Mouse (Mus musculus): ENCODE measurements around the gene Nop58. TPM values are rescaled to one million over a fixed set of nuclear protein-coding genes. Genes with fewer than 3 reads are reported as not detected.
"Not testable (repeated sequence)": the region's sequence is repeated elsewhere in the genome, so short reads cannot be mapped to it uniquely, and the experiment has no call there.

Nop58 gene
- total RNA-seq, 2 experiments from 2014 or later, result 36.6 to 280 TPM

DNA sequence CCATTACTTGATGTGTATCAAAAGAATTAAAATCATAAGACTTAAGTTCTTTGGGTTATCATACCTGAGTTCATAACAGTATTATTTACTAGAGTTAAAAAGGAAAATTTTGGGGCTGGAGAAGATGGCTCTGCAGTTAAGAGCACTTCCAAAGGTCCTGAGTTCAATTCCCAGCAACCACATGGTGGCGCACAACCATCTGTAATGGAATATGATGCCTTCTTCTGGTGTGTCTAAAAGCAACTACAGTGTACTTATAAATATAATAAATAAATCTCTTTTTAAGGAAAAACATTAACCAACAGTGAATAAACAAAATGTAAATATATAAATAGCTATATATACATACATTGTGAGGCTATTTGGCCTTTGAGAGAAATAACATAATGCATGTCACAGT lies 17.0 kb downstream of the Nop58 start:
- ATAC-seq (ENCODE audit: poor library complexity, severe bottlenecking), result no peak

DNA sequence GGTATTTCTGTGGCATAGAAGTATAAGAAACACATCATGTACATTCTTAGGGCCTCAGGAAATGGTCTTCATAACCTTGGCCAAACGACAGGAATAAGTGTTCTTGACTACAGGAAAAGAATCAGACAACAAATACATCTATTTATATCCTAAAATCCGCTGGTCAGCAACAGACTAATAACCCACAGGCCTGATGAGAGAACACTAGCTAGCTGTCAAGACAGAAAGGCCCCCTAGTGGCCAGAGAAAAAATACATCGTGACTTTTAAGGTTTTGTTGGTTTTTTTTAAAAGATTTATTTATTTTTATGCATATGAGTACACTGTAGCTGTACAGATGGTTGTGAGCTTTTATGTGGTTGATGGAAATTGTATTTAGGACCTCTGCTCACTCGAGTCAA lies 35.1 kb downstream of the Nop58 start:
- no peak for ATAC-seq (ENCODE audit: poor library complexity, severe bottlenecking)

DNA sequence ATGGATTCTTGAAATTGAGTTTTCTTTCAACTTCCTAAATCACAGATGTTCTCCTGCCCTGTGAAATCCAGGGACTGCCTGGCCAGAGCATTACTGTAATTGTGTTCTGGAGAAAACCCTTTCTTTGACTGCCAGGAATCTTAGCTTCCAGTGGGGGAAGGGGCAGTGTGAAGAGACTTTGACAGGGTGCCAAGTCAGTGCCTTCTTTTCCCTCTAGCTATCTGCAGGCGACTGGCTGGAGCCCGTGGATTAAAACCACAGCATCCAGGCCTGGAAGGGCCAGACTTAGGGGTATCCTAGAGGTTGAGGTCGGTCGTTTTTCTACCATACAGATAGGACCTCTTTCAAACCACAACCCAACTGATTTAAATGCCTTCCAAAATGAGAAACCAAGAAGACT lies 40.9 kb downstream of the Nop58 start:
- ATAC-seq (ENCODE audit: poor library complexity, severe bottlenecking), result no peak

DNA sequence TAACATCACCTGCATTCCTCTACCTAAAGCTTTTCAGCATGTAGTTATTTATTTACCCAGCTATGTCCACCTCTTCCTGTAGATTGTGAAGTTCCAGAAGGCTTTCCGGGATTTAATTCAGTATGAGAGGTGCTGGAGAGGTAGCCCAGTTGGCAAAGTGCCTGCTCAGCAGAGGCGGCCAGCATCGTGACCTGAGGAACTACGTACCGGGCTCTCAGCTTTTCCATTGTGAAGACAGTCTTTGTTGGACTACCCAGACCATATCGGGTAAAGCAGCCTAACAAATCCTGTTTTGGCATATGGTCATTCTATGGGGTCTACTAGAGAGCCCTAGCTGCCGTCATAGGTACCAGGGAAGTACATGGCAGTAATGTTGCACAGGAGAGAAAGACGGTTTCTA lies 45.3 kb downstream of the Nop58 start:
- no peak for ATAC-seq (ENCODE audit: poor library complexity, severe bottlenecking)

DNA sequence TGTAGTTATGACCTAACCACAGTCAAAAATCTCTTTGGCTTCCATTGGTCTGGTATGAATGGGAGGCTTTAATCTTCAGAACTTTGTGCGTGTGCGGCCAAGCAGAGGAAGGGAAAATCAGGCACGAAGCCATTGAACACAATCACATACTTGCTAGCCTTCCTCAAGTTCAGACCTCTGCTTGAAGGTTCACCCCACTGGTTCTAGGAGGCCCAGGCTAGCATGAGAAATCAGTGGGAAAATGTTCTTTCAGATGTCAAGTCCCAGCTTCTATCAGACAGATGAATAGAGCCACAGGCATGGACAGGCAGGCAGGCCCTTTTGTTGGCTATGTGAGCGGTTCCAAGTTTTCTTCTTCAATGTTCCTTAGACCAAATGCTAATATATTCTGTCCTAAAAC lies 46.0 kb downstream of the Nop58 start:
- no peak for ATAC-seq (ENCODE audit: poor library complexity, severe bottlenecking)

DNA sequence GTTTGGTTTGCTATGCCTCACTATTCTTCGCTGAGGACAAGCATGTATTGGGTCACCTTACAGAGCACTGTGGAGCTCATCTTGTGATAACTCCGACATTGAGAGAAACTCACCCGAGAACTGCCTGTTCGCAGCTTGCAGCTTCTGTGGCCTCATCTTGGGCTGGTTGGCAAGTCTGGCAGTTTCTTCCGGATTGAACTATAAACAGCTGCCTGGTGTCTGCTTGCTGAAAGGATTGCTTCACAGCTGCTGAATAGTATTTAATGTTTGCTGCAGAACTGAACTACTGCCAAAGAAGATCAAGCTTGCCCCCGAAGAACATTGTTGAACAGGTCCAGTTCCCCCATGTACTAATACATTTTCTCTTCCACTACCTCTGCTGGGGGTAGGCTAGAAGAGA lies 49.3 kb downstream of the Nop58 start:
- ATAC-seq (ENCODE audit: poor library complexity, severe bottlenecking), result no peak

DNA sequence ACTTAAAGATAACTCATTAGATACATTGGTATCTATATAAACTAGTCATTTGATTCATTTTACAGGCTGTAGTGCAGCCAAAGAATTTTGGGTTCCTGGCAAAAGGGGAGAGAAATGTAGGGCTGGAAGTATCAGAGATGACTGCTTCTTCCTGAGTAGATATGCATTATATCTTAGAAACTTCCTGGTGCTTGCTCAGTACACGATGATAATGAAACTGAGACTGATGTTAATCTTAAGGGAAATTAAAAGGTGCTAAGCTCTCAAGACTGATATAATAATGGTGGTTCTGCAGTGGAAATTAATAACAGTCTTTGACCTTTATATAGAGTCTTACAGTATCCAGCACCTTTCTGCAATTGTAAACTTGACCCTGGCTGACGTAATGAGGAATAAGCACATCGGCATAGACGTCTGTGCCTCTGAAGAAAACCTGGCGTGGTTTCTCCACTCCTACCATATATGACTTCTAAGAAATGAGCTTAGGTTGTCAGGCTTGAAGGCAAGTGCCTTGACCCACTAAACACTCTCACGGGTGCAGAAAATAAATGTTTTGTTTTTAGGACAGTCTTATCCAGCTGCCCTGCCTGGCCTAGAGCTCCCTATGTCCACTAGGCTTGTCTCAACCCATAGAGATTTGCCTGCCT lies 54.1 kb downstream of the Nop58 start:
- no peak for ATAC-seq (ENCODE audit: poor library complexity, severe bottlenecking)

DNA sequence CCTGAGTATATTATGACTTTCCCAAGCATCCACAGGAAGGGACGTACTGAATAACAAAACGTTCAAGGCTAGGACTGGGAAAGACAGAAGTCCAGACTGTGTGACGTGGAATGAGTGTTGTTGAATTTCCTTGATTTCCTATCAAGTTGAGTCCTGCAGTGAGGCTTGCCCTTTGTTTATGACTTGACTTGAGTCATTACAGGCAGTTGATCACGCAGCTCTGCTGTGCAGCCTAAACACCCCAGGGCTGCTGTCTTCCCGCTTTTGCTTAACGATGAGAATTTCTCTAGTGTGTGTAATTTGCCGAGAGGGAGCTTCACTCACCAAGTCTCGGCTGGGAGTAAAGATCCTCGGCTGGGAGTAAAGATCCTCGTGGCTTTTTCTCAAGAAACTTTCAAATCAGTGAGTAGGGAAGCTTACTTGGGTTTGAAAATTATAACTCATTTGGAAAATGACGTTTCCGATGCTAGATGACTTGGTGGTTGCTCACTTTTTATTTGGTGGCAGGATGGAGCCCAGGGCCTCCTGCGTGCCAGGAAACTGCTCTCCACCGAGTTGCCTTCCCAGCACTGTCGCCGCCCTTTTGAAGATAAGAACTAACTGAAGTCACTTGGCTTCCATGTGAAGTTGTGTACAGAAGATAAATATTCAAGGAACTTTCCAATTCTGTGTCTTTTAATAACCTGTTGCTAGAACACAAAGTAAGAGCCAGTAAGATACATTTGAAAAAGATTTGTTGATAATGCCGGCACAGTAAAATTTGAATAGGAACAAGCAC lies 55.0 kb downstream of the Nop58 start:
- ATAC-seq (ENCODE audit: poor library complexity, severe bottlenecking), result no peak

DNA sequence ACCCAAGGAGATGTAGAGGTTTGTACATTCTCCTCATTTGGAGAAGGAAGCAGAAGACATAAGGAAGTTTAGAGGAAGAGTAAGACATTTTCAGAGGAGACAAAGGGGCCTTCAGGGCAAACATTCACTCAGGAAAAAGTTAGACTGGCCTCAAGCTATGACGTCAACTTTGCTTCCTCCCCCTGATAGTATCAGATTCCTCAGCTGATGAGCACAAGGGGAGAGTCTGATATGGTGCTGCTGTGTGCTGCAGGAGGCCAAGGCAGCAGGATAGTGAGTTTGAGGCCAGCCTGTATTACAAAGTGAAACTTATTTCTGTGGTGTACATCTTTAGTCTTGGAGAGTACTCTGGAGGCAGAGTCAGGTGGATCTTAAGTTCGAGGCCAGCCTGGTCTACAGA lies 64.3 kb downstream of the Nop58 start:
- ATAC-seq (ENCODE audit: poor library complexity, severe bottlenecking), result no peak

DNA sequence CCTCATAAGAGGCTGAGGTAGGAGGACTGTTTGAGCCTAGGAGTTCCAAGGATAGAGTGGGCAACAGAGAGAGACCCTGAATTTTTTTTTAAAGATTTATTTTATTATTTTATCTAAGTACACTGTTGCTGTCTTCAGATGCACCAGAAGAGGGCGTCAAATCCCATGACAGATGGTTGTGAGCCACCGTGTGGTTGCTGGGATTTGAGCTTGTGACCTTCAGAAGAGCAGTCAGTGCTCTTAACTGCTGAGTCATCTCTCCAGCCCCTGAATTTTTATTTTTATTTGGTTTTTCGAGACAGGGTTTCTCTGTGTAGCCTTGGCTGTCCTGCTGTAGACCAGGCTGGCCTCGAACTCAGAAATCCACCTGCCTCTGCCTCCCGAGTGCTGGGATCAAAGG lies 65.0 kb downstream of the Nop58 start:
- ATAC-seq (ENCODE audit: poor library complexity, severe bottlenecking), result not testable (repeated sequence)

DNA sequence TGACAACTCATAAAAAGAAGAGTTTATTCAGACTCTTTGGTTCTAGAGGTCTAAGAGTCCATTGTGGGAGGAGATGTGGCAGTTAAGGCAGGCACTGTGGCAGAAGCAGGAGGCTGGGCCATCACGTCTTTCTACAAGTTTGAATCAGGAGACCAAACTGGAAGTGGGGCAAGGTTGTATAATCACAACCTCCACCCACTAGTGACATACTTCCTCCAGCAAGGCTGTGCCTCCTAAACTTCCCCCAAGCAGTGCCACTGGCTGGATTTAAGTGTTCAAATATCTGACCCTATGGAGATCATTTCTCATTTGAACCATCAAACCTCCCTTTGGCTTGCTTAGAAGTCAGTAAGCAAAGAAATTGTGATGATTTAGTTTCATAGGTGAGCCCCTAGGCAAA lies 70.5 kb downstream of the Nop58 start:
- ATAC-seq (ENCODE audit: poor library complexity, severe bottlenecking), result peak; percentile 64

DNA sequence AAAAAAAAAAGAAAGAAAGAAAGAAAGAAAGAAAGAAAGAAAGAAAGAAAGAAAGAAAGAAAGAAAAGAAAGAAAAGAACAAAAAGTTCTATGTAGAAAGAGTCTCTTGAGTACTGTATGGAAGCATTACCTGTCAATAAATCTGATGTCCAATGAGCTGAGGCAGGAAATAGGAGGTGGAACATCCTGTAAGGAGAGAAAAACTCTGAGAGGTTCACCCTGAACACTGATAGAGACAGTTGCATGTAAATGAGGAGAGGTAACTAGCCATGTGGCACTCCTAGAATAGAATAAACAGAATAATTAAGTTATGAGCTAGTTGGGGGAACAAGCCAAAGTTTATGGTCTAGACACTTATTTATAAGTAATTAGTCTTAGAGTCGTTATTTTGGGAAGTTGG lies 73.6 kb downstream of the Nop58 start:
- no peak for ATAC-seq (ENCODE audit: poor library complexity, severe bottlenecking)

DNA sequence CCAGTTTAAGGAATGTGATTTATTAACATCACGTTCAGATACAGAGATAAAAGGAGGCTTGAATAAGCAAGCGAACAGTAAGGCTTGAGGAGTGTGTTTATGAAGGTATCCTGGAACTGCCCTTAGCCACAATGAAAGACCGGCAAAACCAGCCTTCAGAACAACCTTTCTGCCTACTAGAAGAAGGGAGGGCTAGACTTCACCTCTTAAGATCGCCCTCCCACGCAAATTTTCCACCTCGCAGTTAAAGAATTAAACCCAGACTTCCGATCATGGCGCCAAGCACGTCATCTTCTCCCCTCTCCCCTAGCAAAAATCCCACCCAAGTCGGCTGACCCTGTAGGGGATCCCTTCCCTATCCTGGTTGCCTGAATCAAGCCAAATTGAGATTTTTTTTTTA lies 77.4 kb downstream of the Nop58 start:
- no peak for ATAC-seq (ENCODE audit: poor library complexity, severe bottlenecking)

DNA sequence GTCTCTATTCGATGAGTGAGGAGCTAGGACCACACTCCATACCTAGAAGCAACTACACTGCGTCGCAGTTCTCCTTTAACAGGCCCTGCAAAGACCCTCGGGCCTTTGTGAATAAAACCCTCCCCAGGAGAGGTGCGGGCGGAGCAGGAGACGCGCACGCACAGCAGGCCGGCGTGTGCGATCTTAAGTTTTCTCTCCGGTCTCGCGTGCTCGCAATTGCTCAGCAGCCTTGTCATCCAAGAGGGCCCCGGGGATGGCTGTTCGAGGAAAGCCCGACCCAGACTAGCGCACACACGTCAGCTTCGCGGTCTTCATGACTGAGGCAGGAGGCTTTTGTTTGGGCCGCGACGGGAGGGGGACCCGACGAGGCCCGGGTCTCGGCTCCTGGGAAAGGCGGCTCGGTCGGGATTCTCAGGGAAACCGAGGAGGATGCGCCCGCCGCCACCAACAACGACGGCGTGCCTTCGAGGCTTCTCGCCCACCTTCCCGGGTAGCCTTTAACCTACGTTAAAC lies 77.9 kb downstream of the Nop58 start:
- peak; percentile 18 for ATAC-seq (ENCODE audit: poor library complexity, severe bottlenecking)

DNA sequence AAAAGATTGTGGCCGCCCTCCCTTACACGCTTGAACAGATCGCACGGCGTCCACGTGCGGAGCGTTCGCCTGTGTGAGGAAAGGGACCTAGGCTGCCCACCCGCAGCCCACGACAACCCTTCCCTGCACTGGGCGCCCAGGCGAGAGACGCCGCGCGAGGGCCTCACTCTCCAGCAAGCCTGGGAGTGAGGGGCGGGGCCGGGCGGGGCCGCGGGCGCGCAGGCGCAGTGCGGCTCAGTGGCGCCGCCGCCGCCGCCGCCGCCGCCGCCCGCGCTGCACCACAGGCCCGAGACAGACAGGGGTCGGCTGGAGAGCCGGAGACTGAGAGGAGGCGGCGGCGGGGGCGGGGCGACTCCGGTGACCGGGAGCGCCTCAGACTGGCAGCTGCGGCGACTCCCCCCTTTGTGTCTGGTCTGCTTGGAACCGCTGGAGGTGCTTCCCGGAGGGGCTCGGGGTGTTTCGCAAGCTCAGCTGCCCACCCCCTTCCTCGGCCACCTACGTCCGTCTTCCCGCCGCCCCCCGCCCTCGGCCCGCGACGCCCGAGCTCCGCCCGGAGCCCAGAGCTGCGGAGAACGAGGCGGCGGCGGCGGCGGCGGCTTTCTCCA lies 78.5 kb downstream of the Nop58 start, which contains the start of gene Bmpr2:
Bmpr2 (plus strand) TSS at position 237 of the 605 bp plus-strand sequence.
- peak; percentile 77 for ATAC-seq (ENCODE audit: poor library complexity, severe bottlenecking)

DNA sequence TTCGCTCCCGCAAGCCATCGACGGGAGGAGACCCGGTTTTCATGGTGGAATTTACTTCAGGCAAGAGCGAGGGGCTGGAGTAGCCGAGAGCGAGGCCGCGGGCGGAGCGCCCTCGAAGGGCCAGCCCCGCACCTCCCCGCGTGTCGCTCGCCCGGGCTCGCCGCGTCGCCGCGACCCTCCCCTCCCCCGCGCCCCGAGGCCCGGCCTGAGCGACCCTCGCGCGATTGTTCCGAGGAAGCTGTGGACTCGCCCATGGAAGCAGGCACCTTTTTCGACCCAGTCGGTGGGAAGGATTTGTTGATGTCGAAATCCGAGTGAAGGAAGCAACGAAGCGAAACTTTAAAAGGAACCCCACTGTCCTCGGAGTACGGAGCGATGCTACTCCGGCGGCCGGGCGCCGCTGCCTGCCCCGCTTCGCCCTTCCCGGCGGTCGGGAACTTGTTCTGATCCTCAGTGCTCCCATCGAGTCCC lies 79.0 kb downstream of the Nop58 start:
- ATAC-seq (ENCODE audit: poor library complexity, severe bottlenecking), result peak; percentile 53

DNA sequence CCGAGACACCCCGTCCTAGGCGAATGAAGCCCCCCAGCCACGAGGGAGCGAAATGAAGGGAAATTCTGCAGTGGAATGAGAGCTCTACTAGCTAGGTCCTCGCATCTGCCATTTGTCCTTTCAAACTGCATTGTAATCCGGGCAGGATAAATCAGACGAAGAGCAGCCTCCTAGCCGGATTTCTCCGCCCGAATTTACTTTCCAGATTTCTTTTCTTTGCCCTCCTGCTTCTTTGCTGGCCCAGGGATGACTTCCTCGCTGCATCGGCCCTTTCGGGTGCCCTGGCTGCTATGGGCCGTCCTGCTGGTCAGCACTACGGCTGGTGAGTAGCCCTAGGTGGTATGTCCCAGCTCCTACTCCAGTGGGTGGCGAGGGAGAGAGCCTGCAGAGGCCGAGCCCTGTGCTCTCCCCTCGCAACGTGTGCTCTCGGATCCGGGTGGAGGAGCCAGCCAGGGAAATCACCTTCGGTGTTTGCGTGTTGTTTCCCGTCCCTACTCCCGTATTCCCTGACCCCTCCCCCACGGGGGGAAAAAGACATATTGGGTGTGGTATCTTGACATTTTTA lies 79.7 kb downstream of the Nop58 start:
- peak; percentile 49 for ATAC-seq (ENCODE audit: poor library complexity, severe bottlenecking)

DNA sequence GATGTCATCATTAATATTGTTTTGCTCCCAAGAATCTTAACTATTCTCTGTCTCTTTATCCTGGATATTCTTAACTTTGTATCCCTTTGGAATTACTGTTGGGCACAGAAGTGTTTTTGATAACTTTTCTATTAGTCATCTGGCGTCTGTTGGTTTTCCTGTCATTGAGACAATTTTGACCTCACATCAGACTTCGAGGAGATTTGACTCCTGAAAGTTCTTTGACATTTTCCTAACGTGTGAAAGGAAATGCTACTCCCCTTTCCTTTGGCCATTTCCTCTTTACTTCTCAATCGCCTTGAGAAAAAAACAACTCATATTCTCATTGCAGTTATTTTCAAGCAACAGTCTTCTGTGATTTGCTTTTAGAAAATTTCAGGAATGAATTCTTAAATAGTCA lies 80.5 kb downstream of the Nop58 start:
- ATAC-seq (ENCODE audit: poor library complexity, severe bottlenecking), result no peak

DNA sequence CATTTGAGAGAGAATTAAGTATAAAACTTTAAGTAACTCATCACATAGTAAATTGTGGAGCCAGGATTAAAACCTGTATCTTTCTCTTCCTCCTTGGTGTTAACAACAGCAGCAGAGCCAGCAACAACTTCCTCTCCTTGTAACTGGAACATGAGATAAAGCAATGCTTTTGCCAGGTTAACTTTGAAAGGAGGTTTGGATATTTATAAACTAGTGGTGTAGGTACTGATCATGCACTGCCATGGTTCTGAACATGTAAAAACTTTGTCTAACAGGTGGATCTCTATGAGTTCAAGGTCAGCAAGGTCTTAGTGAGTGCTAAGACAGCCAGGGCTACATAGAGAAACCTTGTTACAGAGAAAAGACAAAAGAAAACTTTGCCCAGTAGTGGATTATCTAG lies 81.9 kb downstream of the Nop58 start:
- ATAC-seq (ENCODE audit: poor library complexity, severe bottlenecking), result no peak
